Mouse (Mus musculus): ENCODE results near the gene Mybbp1a.

GRCm38 (mm10) chr11:72416666-72417065 lies 24.5 kb upstream of the Mybbp1a start:
- no peak for TF ChIP-seq FLI1 (IDR thresholded peaks at IDR 0.05; ENCODE audit: low read length)
- no peak for TF ChIP-seq GATA1 (IDR thresholded peaks at IDR 0.05; ENCODE audit: borderline replicate concordance, low read length)

Measured in megakaryocyte, embryonic 14.5 days (primary cell).